Mouse (Mus musculus): ENCODE measurements around the gene Gm44973.
"Not testable (repeated sequence)": the region's sequence is repeated elsewhere in the genome, so short reads cannot be mapped to it uniquely, and the experiment has no call there.

Gene Gm44973

GRCm38 (mm10) chr7:5017352-5017751, 2.1 kb downstream of the Gm44973 start:
- no peak for DNase-seq

- no peak for DNase-seq
Observed at GRCm38 (mm10) chr7:5017931-5018330, 2.6 kb downstream of the Gm44973 start.

- not testable (repeated sequence) for DNase-seq
Observed at GRCm38 (mm10) chr7:5019576-5019975, 4.3 kb downstream of the Gm44973 start.

GRCm38 (mm10) chr7:5020000-5020681, 4.8 kb downstream of the Gm44973 start, which contains the start of the genes Zfp865 and Ccdc106:
Gene Zfp865, plus strand, starts transcription at chr7:5020376.
Gene Ccdc106, plus strand, starts transcription at chr7:5020553.
- peak; percentile 99 for DNase-seq

GRCm38 (mm10) chr7:5020685-5021084, 5.4 kb downstream of the Gm44973 start:
- no peak for DNase-seq

GRCm38 (mm10) chr7:5021197-5021596, 5.9 kb downstream of the Gm44973 start:
- no peak for DNase-seq

GRCm38 (mm10) chr7:5029543-5029942, 14.2 kb downstream of the Gm44973 start:
- DNase-seq = no peak

- DNase-seq = no peak
Observed at GRCm38 (mm10) chr7:5029946-5030345, 14.7 kb downstream of the Gm44973 start.

GRCm38 (mm10) chr7:5030554-5031275, 15.4 kb downstream of the Gm44973 start:
- DNase-seq = no peak

- no peak for DNase-seq
Observed at GRCm38 (mm10) chr7:5031496-5031895, 16.2 kb downstream of the Gm44973 start.

GRCm38 (mm10) chr7:5033818-5034217, 18.5 kb downstream of the Gm44973 start, which contains the start of gene 4632433K11Rik:
Gene 4632433K11Rik, plus strand, starts transcription at chr7:5034118.
- DNase-seq = no peak

- DNase-seq = no peak
Observed at GRCm38 (mm10) chr7:5035628-5036027, 20.3 kb downstream of the Gm44973 start.

- no peak for DNase-seq
Observed at GRCm38 (mm10) chr7:5036136-5036535, 20.8 kb downstream of the Gm44973 start.

GRCm38 (mm10) chr7:5037026-5037425, 21.7 kb downstream of the Gm44973 start:
- no peak for DNase-seq

GRCm38 (mm10) chr7:5037467-5037866, 22.2 kb downstream of the Gm44973 start:
- no peak for DNase-seq

GRCm38 (mm10) chr7:5038109-5038732, 22.9 kb downstream of the Gm44973 start, which contains the start of gene Zfp784:
Gene Zfp784, minus strand, starts transcription at chr7:5038446.
- peak; percentile 94 for DNase-seq

GRCm38 (mm10) chr7:5038940-5039339, 23.6 kb downstream of the Gm44973 start:
- no peak for DNase-seq

GRCm38 (mm10) chr7:5044981-5045380, 29.7 kb downstream of the Gm44973 start:
- DNase-seq = no peak

- DNase-seq = no peak
Observed at GRCm38 (mm10) chr7:5046112-5046511, 30.8 kb downstream of the Gm44973 start.

- DNase-seq = no peak
Observed at GRCm38 (mm10) chr7:5047313-5047712, 32.0 kb downstream of the Gm44973 start.

- peak; percentile 68 for DNase-seq
Observed at GRCm38 (mm10) chr7:5051193-5052192, 36.2 kb downstream of the Gm44973 start, which contains the start of gene Zfp580. Gene Zfp580, plus strand, starts transcription at chr7:5051538.

GRCm38 (mm10) chr7:5052438-5052837, 37.1 kb downstream of the Gm44973 start:
- no peak for DNase-seq
